Mouse (Mus musculus) ZHBTc4 (cell line): ENCODE measurements around the gene Serinc3.
A peak's percentile ranks its signal among the peaks of the same experiment; 100 is the strongest.

ENCODE experiments used
- DNase-seq: peaks from one replicate; pipeline ENCODE4 v3.0.0-alpha.2; 2011; ENCODE audit warnings: low read depth, low spot score

Serinc3 gene

DNA sequence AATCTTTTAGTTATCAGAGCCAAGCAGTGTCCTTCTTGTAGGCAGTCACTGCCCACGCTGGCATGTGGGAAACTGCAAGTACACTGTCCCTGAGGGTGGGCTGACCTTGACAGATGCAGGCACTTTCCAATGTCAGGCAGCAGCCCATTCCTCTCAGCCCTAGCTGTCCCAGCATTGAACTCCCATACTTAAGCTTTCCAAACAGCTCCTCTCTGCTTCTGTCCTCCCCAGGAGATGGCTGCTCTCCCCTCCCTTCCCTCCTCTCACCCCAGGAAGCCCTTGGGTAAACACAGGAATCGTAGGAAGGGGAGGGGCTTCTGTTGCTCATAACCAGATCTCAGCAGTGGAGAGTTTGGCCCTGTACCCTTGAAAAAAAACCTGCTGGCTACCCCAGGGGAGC lies 49.8 kb downstream of the Serinc3 start:
- no peak for DNase-seq

GRCm38 (mm10) chr2:163593636-163594282 lies 51.2 kb downstream of the Serinc3 start:
- DNase-seq = no peak

GRCm38 (mm10) chr2:163592084-163592483 lies 52.8 kb downstream of the Serinc3 start:
- DNase-seq = peak; percentile 48

GRCm38 (mm10) chr2:163590996-163591395 lies 53.9 kb downstream of the Serinc3 start:
- no peak for DNase-seq

GRCm38 (mm10) chr2:163590211-163590610 lies 54.7 kb downstream of the Serinc3 start:
- DNase-seq = no peak

GRCm38 (mm10) chr2:163587506-163587905 lies 57.4 kb downstream of the Serinc3 start:
- no peak for DNase-seq

DNA sequence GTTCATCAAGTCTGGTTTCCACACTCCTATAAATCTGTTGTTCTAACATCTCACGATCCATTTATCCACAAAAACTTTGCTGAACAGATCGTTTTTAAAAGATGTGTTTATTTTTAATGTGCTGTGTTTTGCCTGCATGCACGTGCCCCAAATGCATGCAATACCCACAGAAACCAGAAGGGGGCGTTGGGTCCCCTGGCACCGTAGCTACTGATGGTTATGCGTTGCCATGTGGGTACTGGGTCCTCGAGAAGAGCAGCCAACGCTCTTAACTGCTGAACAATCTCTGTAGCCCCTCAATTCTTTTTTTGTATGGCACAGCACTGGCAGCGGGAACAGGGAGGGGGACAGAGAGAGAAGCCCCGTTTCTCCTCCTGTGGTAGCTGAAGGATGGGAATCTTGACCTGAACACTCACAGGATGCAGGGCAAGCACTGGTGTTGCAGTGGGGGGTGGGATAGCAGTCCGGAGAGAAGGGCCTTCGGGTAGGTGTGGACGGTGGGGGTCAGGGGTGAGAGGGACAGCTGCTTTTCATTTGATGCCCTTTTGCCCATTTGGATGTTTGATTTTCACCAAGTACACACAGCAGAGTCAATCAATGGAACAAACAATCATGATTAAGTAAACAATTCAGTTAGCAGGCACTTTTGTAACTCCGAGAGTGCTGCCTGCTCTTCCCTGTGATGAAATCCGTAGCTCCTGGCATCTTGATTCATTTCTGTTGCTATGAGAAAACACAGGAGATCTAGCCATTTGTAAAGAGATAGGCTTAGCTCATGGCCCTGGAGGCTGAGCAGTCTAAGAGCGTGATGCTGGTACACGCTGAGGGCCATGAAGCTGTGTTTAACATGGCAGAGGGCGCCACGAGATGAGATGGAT lies 58.3 kb downstream of the Serinc3 start:
- DNase-seq = peak; percentile 63

DNA sequence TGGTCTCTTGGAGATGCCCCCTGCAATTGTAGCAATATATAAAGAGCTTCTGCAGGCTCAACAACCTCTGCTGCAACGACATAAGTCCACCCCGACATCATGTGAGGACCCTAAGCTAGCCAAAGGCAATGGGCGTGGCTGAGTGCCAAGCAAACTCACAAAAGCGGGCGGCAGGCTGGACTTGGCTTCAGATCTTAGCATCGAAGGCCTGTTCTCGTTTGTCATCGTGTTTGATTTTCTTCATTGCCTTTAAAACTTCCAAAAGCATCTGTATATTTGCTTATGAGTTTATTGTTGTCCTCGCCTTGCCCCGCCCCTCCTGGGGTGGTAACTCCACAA lies 60.9 kb downstream of the Serinc3 start:
- DNase-seq = no peak

GRCm38 (mm10) chr2:163583226-163584087 lies 61.5 kb downstream of the Serinc3 start:
- no peak for DNase-seq

GRCm38 (mm10) chr2:163580069-163580945 lies 64.6 kb downstream of the Serinc3 start:
- no peak for DNase-seq

GRCm38 (mm10) chr2:163577986-163578385 lies 66.9 kb downstream of the Serinc3 start:
- DNase-seq = no peak

DNA sequence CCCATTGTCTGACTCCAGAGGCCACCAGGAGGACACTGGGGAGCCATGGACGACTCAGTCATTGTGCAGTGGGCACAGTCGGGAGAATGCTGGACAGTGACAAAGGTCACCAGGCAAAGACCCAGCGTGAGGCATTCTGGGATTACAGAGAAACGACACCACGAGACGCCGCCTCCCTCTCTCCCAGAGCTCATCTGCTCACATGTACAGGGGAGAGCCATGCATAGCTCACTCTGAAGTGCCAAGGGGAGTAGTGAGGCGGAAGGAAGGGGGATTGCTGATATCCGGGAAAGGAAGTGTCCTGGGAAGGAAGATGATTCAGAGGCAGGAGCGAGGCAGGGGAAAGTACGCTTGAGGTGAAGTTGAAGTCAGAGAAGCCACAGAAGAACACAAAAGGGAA lies 69.7 kb downstream of the Serinc3 start:
- no peak for DNase-seq

- DNase-seq = no peak
Observed at GRCm38 (mm10) chr2:163574321-163574720, 70.6 kb downstream of the Serinc3 start.
